In genomic region chr7:46672160-46672672, GRCm38 (mm10) we compare ENCODE assay signal across 21 mouse cellular contexts. TPM values are rescaled to one million over a fixed set of nuclear protein-coding genes. Genes with fewer than 3 reads are reported as not detected.
DNase-seq lines count a peak whose midpoint lies in the region; ATAC-seq and TF ChIP-seq lines count a peak whose summit lies in the region.
"Had no signal": no experiment of that assay in that cellular context is flagged by ENCODE, and none has a peak within 500 bp of the region (broad histone marks: within the 10 kb centered on the region; RNA-seq: fewer than 3 reads in every experiment).

Tph1 (minus strand) TSS chr7:46672537.

- H3K4me1 ChIP-seq in heart, postnatal 0 days (ENCODE audit: control insufficient read depth, insufficient read depth) = no peaks in the 10 kb centered on the region
- H3K4me1 ChIP-seq in lung, embryonic 16.5 days (replicated peaks; ENCODE audit: control insufficient read depth, insufficient read depth, low read length) = no peaks in the 10 kb centered on the region
- H3K4me1 ChIP-seq: liver, embryonic 15.5 days had no signal

- 28% methylated on average over 10 of the region's 10 CpGs for WGBS in heart, postnatal 0 days
- 14% methylated on average over 10 of the region's 10 CpGs for WGBS in lung, embryonic 16.5 days

- no peak for TF ChIP-seq POLR2A in myocyte (IDR thresholded peaks at IDR 0.05; ENCODE audit: insufficient read length, low read depth)

- no peak for TF ChIP-seq CTCF in heart, postnatal 0 days (IDR thresholded peaks at IDR 0.05; ENCODE audit: low read depth)

- no peak within 1 kb of the TSS for H3K4me2 ChIP-seq in heart, postnatal 0 days (ENCODE audit: low read depth, low read length)
- H3K4me2 ChIP-seq in lung, embryonic 16.5 days (ENCODE audit: low read depth, low read length) = no peak within 1 kb of the TSS
- H3K4me2 ChIP-seq in myocyte (ENCODE audit: low read depth) = peak within 1 kb of the TSS; percentile 48
- H3K4me2 ChIP-seq: embryonic facial prominence, embryonic 13.5 days; heart, embryonic 15.5 days; hindbrain, embryonic 12.5 days; liver, embryonic 15.5 days; neural tube, embryonic 13.5 days had no signal

- DNase-seq in embryo, embryonic 11 days = peak; percentile 16
- no peak for DNase-seq in embryo, embryonic 9.5 days (ENCODE audit: extremely low spot score)
- DNase-seq in heart, postnatal 0 days (ENCODE audit: low spot score) = peak; percentile 7
- no peak for DNase-seq in heart, postnatal 4 days
- no peak for DNase-seq in lung, postnatal 4 days
- no peak for DNase-seq in testis, postnatal 10 days (ENCODE audit: low spot score)
- DNase-seq: adrenal gland, postnatal 25 days; cerebellum, adult 18-20 months; heart, adult 2 months; kidney, postnatal 14 days; thymus, postnatal 14 days had no signal

- H3K79me2 ChIP-seq in myocyte (ENCODE audit: control insufficient read depth, insufficient read depth) = no peaks in the 10 kb centered on the region

- no peak within 1 kb of the TSS for H3K4me3 ChIP-seq in heart, postnatal 0 days (ENCODE audit: low read depth, low read length)
- no peak within 1 kb of the TSS for H3K4me3 ChIP-seq in lung, embryonic 16.5 days (ENCODE audit: low read length)
- H3K4me3 ChIP-seq in myocyte = no peak within 1 kb of the TSS
- H3K4me3 ChIP-seq: embryonic facial prominence, embryonic 13.5 days; heart, adult 2 months; heart, embryonic 15.5 days; hindbrain, embryonic 12.5 days; liver, embryonic 15.5 days; neural tube, embryonic 13.5 days had no signal

- H3K9me3 ChIP-seq in heart, postnatal 0 days (replicated peaks; ENCODE audit: control insufficient read depth, low read length) = no peaks in the 10 kb centered on the region
- no peaks in the 10 kb centered on the region for H3K9me3 ChIP-seq in lung, embryonic 16.5 days (ENCODE audit: control insufficient read depth, low read length)
- H3K9me3 ChIP-seq: embryonic facial prominence, embryonic 13.5 days; heart, embryonic 15.5 days; hindbrain, embryonic 12.5 days; liver, embryonic 15.5 days; neural tube, embryonic 13.5 days had no signal

- no peak for ATAC-seq in heart, postnatal 0 days (ENCODE audit: insufficient read depth, low read depth)
- peak; percentile 45; the same call in 1 of the 2 replicates for ATAC-seq in lung, embryonic 16.5 days (ENCODE audit: low read depth)

- no peaks in the 10 kb centered on the region for H3K36me3 ChIP-seq in heart, postnatal 0 days (replicated peaks; ENCODE audit: control insufficient read depth, insufficient read depth, low read length)
- no peaks in the 10 kb centered on the region for H3K36me3 ChIP-seq in lung, embryonic 16.5 days (ENCODE audit: control insufficient read depth, insufficient read depth, low read length)
- H3K36me3 ChIP-seq in myocyte (ENCODE audit: control insufficient read depth, insufficient read depth) = no peaks in the 10 kb centered on the region
- H3K36me3 ChIP-seq: embryonic facial prominence, embryonic 13.5 days; heart, embryonic 15.5 days; hindbrain, embryonic 12.5 days; liver, embryonic 15.5 days; neural tube, embryonic 13.5 days had no signal

- H3K27ac ChIP-seq in heart, postnatal 0 days (ENCODE audit: low read depth) = no peak within 1 kb of the TSS
- H3K27ac ChIP-seq in lung, embryonic 16.5 days (ENCODE audit: low read length) = no peak within 1 kb of the TSS
- H3K27ac ChIP-seq: embryonic facial prominence, embryonic 13.5 days; heart, adult 2 months; heart, embryonic 15.5 days; hindbrain, embryonic 12.5 days; liver, embryonic 15.5 days; neural tube, embryonic 13.5 days had no signal

- no peak for TF ChIP-seq EP300 in heart, postnatal 0 days (IDR thresholded peaks at IDR 0.05; ENCODE audit: low read depth)

- H3K9ac ChIP-seq in heart, postnatal 0 days (replicated peaks; ENCODE audit: low read depth, low read length) = no peak within 1 kb of the TSS
- H3K9ac ChIP-seq in lung, embryonic 16.5 days (ENCODE audit: low read length) = no peak within 1 kb of the TSS
- H3K9ac ChIP-seq: embryonic facial prominence, embryonic 13.5 days; heart, embryonic 15.5 days; hindbrain, embryonic 12.5 days; liver, embryonic 15.5 days; neural tube, embryonic 13.5 days had no signal

- H3ac ChIP-seq in myocyte (ENCODE audit: control insufficient read depth, insufficient read length) = no peak within 1 kb of the TSS

- H3K27me3 ChIP-seq in heart, postnatal 0 days (ENCODE audit: control insufficient read depth, insufficient read depth, low read length) = peaks cover 12% of the 10 kb centered on the region; the same call in 1 of the 2 replicates
- H3K27me3 ChIP-seq in lung, embryonic 16.5 days (ENCODE audit: control insufficient read depth, insufficient read depth, low read depth, low read length) = peaks cover 3% of the 10 kb centered on the region; the same call in 1 of the 2 replicates
- peaks cover 2% of the 10 kb centered on the region for H3K27me3 ChIP-seq in myocyte (ENCODE audit: control insufficient read depth, insufficient read depth, insufficient read length)
- H3K27me3 ChIP-seq: CH12.LX had no signal

TF ChIP-seq in myocyte, 11 proteins besides CTCF, POLR2A, EP300 and RAD21:
- TF ChIP-seq SRF (IDR thresholded peaks at IDR 0.05; ENCODE audit: control insufficient read depth, insufficient read length, low read depth) = no peak

RNA-seq across cellular contexts. Expression of gene Tph1, which starts in this region (rescaled TPM):
- total RNA-seq in heart, postnatal 0 days (2014; rRNA removed; ENCODE audit: low replicate concordance) = 1.7 TPM in 1 of 2 replicates, not detected in the other
- polyA plus RNA-seq in heart, postnatal 0 days (2015; fragmentation: Nextera tagmentation; extraction: Ambion mirVana) = 0.70 and 0.86 TPM in 2 replicates
- total RNA-seq in heart, postnatal 4 days (2021) = not detected
- 0.18 and 0.57 TPM in 2 replicates for polyA plus RNA-seq in lung, embryonic 16.5 days (2015; fragmentation: Nextera tagmentation; extraction: Ambion mirVana)
- polyA plus RNA-seq in myocyte (2012; fragmentation: generic; extraction: Trizol) = 0.17 TPM
- total RNA-seq: adrenal gland, postnatal 25 days; heart, adult 2 months; megakaryocyte progenitor cell, adult 5-6 weeks; monocyte, adult 5-6 weeks had no signal
- polyA plus RNA-seq: liver, embryonic 15.5 days had no signal

Comparison
In these comparisons a context has a peak if more than half of its experiments do, and no peak if none do; other contexts are left out.
1. DNase-seq: peak in embryo, embryonic 11 days (single experiment) and heart, postnatal 0 days (single experiment); none in embryo, embryonic 9.5 days (single experiment), heart, postnatal 4 days (single experiment), lung, postnatal 4 days (0 of 2) and testis, postnatal 10 days (single experiment).
2. Peak in ATAC-seq in lung, embryonic 16.5 days; RNA of the gene not detected or under 1 TPM.